Mouse (Mus musculus): ENCODE measurements around the gene Kalrn. TPM values are rescaled to one million over a fixed set of nuclear protein-coding genes. Genes with fewer than 3 reads are reported as not detected.
A peak's percentile ranks its signal among the peaks of the same experiment; 100 is the strongest.

Kalrn gene
- polyA plus RNA-seq, 1 experiment from 2014 or later, result 22.1 TPM

- H3K27ac ChIP-seq (ENCODE audit: low read length), result peak overlapping the region; percentile 88
- H3K9ac ChIP-seq (replicated peaks; ENCODE audit: low read depth, low read length), result no peak overlapping the region
- ATAC-seq (ENCODE audit: insufficient number of reproducible peaks, insufficient read depth, low FRiP score, low read depth), result no peak
- H3K27me3 ChIP-seq (ENCODE audit: control insufficient read depth, insufficient read depth, low read length), result no peaks in the 10 kb centered on the region
- no peak overlapping the region for H3K4me2 ChIP-seq (replicated peaks; ENCODE audit: low read depth, low read length)
- WGBS, result 71% methylated on average over 8 of the region's 8 CpGs
- H3K4me3 ChIP-seq (ENCODE audit: low read depth, low read length), result no peak overlapping the region
- no peaks in the 10 kb centered on the region for H3K36me3 ChIP-seq (ENCODE audit: control insufficient read depth, insufficient read depth, low read length)
- no peaks in the 10 kb centered on the region for H3K9me3 ChIP-seq (ENCODE audit: control insufficient read depth, low read depth, low read length)
- peaks cover 34% of the 10 kb centered on the region for H3K4me1 ChIP-seq (ENCODE audit: control insufficient read depth, insufficient read depth, low read length)
These were observed 133.2 kb downstream of the Kalrn start for GRCm38 (mm10) chr16:34440019-34440615.

GRCm38 (mm10) chr16:34430131-34430530 lies 143.2 kb downstream of the Kalrn start:
- Histone ChIP-seq H3K9me3 (ENCODE audit: control insufficient read depth, low read depth, low read length) (no peaks in the 10 kb centered on the region), H3K27ac (ENCODE audit: low read length) (no peak overlapping the region), H3K27me3 (ENCODE audit: control insufficient read depth, insufficient read depth, low read length) (no peaks in the 10 kb centered on the region), H3K9ac (replicated peaks; ENCODE audit: low read depth, low read length) (no peak overlapping the region), H3K4me2 (replicated peaks; ENCODE audit: low read depth, low read length) (no peak overlapping the region), H3K4me3 (ENCODE audit: low read depth, low read length) (no peak overlapping the region), H3K4me1 (ENCODE audit: control insufficient read depth, insufficient read depth, low read length) (peaks cover 7% of the 10 kb centered on the region), H3K36me3 (ENCODE audit: control insufficient read depth, insufficient read depth, low read length) (no peaks in the 10 kb centered on the region)
- no peak for ATAC-seq (ENCODE audit: insufficient number of reproducible peaks, insufficient read depth, low FRiP score, low read depth)
- WGBS, result 82% methylated on average over 5 of the region's 5 CpGs

- H3K9ac ChIP-seq (replicated peaks; ENCODE audit: low read depth, low read length), result no peak overlapping the region
- no peaks in the 10 kb centered on the region for H3K9me3 ChIP-seq (ENCODE audit: control insufficient read depth, low read depth, low read length)
- H3K36me3 ChIP-seq (ENCODE audit: control insufficient read depth, insufficient read depth, low read length), result no peaks in the 10 kb centered on the region
- H3K27me3 ChIP-seq (ENCODE audit: control insufficient read depth, insufficient read depth, low read length), result no peaks in the 10 kb centered on the region
- H3K4me1 ChIP-seq (ENCODE audit: control insufficient read depth, insufficient read depth, low read length), result peaks cover 7% of the 10 kb centered on the region
- ATAC-seq (ENCODE audit: insufficient number of reproducible peaks, insufficient read depth, low FRiP score, low read depth), result no peak
- H3K4me2 ChIP-seq (replicated peaks; ENCODE audit: low read depth, low read length), result no peak overlapping the region
- H3K4me3 ChIP-seq (ENCODE audit: low read depth, low read length), result no peak overlapping the region
- H3K27ac ChIP-seq (ENCODE audit: low read length), result no peak overlapping the region
- WGBS, result 72% methylated on average over 5 of the region's 5 CpGs
These were observed 145.7 kb downstream of the Kalrn start for GRCm38 (mm10) chr16:34427654-34428053.

DNA sequence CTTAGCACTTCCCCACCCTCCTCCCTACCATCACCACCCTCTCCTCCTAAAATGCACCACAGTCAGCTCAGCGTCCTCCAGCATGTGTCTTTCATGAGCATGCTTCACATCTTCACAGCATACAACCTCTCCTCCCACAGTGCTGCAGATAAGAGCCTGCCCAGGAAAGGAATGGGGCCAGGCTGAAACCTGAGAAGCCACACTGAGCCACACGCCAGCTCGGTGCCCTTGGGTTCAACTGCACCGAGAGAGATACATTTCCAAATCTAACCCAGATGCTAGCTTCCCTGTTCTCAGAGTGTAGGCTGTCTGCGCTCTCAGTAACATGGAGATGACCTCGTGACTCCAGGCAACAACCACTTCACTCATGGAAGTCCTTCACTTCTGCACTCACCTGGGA lies 151.9 kb downstream of the Kalrn start:
- no peak overlapping the region for H3K27ac ChIP-seq (ENCODE audit: low read length)
- H3K9me3 ChIP-seq (ENCODE audit: control insufficient read depth, low read depth, low read length), result no peaks in the 10 kb centered on the region
- H3K4me3 ChIP-seq (ENCODE audit: low read depth, low read length), result no peak overlapping the region
- no peak for ATAC-seq (ENCODE audit: insufficient number of reproducible peaks, insufficient read depth, low FRiP score, low read depth)
- 25% methylated on average over 6 of the region's 6 CpGs for WGBS
- no peaks in the 10 kb centered on the region for H3K27me3 ChIP-seq (ENCODE audit: control insufficient read depth, insufficient read depth, low read length)
- no peaks in the 10 kb centered on the region for H3K36me3 ChIP-seq (ENCODE audit: control insufficient read depth, insufficient read depth, low read length)
- peaks cover 21% of the 10 kb centered on the region for H3K4me1 ChIP-seq (ENCODE audit: control insufficient read depth, insufficient read depth, low read length)
- no peak overlapping the region for H3K9ac ChIP-seq (replicated peaks; ENCODE audit: low read depth, low read length)
- no peak overlapping the region for H3K4me2 ChIP-seq (replicated peaks; ENCODE audit: low read depth, low read length)

- 68% methylated on average over 3 of the region's 3 CpGs for WGBS
- Histone ChIP-seq H3K27ac (ENCODE audit: low read length) (no peak overlapping the region), H3K4me3 (ENCODE audit: low read depth, low read length) (no peak overlapping the region), H3K9me3 (ENCODE audit: control insufficient read depth, low read depth, low read length) (no peaks in the 10 kb centered on the region), H3K4me1 (ENCODE audit: control insufficient read depth, insufficient read depth, low read length) (peaks cover 25% of the 10 kb centered on the region; the same call in 1 of the 2 replicates), H3K27me3 (ENCODE audit: control insufficient read depth, insufficient read depth, low read length) (no peaks in the 10 kb centered on the region), H3K9ac (replicated peaks; ENCODE audit: low read depth, low read length) (no peak overlapping the region), H3K36me3 (ENCODE audit: control insufficient read depth, insufficient read depth, low read length) (no peaks in the 10 kb centered on the region), H3K4me2 (replicated peaks; ENCODE audit: low read depth, low read length) (no peak overlapping the region)
- no peak for ATAC-seq (ENCODE audit: insufficient number of reproducible peaks, insufficient read depth, low FRiP score, low read depth)
These were observed 155.4 kb downstream of the Kalrn start for GRCm38 (mm10) chr16:34417966-34418365.

- peaks cover 25% of the 10 kb centered on the region; the same call in 1 of the 2 replicates for H3K4me1 ChIP-seq (ENCODE audit: control insufficient read depth, insufficient read depth, low read length)
- no peak overlapping the region for H3K4me3 ChIP-seq (ENCODE audit: low read depth, low read length)
- H3K27ac ChIP-seq (ENCODE audit: low read length), result no peak overlapping the region
- H3K36me3 ChIP-seq (ENCODE audit: control insufficient read depth, insufficient read depth, low read length), result no peaks in the 10 kb centered on the region
- 75% methylated on average over 3 of the region's 3 CpGs for WGBS
- H3K9me3 ChIP-seq (ENCODE audit: control insufficient read depth, low read depth, low read length), result no peaks in the 10 kb centered on the region
- H3K27me3 ChIP-seq (ENCODE audit: control insufficient read depth, insufficient read depth, low read length), result no peaks in the 10 kb centered on the region
- H3K4me2 ChIP-seq (replicated peaks; ENCODE audit: low read depth, low read length), result no peak overlapping the region
- ATAC-seq (ENCODE audit: insufficient number of reproducible peaks, insufficient read depth, low FRiP score, low read depth), result no peak
- no peak overlapping the region for H3K9ac ChIP-seq (replicated peaks; ENCODE audit: low read depth, low read length)
These were observed 155.9 kb downstream of the Kalrn start for GRCm38 (mm10) chr16:34417383-34417782.

DNA sequence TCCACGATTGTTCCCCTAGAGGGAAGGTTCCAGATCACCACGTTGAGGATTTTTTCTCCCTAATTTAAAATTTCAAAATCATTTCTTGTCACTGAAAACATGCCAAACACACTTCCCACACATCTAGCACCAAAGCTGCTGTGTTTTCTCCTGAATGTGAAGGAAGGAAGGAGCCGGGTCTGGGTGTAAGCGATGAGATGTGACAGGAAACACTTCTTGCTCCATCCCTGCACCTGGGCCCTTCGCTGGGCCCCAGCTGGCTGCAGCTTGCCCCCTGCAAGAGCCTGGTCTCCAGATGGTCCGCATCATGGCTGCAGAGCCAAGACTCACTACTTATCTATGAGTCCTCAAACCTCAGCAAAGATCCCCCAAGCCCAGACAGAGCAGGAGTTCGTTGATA lies 158.8 kb downstream of the Kalrn start:
- Histone ChIP-seq H3K27ac (ENCODE audit: low read length) (peak overlapping the region; percentile 75; the same call in 1 of the 2 replicates), H3K4me2 (replicated peaks; ENCODE audit: low read depth, low read length) (no peak overlapping the region; the same call in 1 of the 2 replicates), H3K36me3 (ENCODE audit: control insufficient read depth, insufficient read depth, low read length) (no peaks in the 10 kb centered on the region), H3K4me1 (ENCODE audit: control insufficient read depth, insufficient read depth, low read length) (peaks cover 13% of the 10 kb centered on the region; the same call in 1 of the 2 replicates), H3K27me3 (ENCODE audit: control insufficient read depth, insufficient read depth, low read length) (no peaks in the 10 kb centered on the region), H3K4me3 (ENCODE audit: low read depth, low read length) (no peak overlapping the region), H3K9ac (replicated peaks; ENCODE audit: low read depth, low read length) (no peak overlapping the region), H3K9me3 (ENCODE audit: control insufficient read depth, low read depth, low read length) (no peaks in the 10 kb centered on the region)
- whole genome bisulfite sequencing, result 36% methylated on average over 7 of the region's 7 CpGs
- ATAC-seq (ENCODE audit: insufficient number of reproducible peaks, insufficient read depth, low FRiP score, low read depth), result no peak

DNA sequence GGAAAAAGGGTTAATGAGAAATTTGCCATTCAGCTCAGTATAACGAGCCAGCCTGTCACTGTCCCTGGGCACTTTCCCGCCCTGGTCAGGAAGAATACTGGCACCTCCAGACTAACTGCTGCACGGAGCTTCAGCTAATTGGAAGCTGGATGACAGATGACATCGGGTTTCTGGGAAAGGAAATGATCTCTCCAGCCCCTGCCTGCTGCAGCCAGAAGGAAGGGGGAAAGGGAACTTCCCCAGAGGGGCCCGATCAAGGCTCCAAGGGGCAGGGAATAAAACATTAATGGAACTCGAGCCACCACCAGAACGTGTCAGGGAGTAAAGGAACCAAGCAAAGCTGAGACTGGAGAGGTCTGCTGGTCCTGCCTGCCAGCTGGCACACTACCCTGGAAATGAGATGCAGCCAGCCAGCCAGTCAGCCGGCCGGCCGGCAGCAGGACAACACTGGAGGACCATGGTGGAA lies 159.4 kb downstream of the Kalrn start:
- 0 out of 2 replicates have a peak, but pooled peaks have one; percentile 33 for ATAC-seq (ENCODE audit: insufficient number of reproducible peaks, insufficient read depth, low FRiP score, low read depth)
- H3K9me3 ChIP-seq (ENCODE audit: control insufficient read depth, low read depth, low read length), result no peaks in the 10 kb centered on the region
- H3K27ac ChIP-seq (ENCODE audit: low read length), result peak overlapping the region; percentile 75; the same call in 1 of the 2 replicates
- no peaks in the 10 kb centered on the region for H3K27me3 ChIP-seq (ENCODE audit: control insufficient read depth, insufficient read depth, low read length)
- 22% methylated on average over 10 of the region's 10 CpGs for WGBS
- no peak overlapping the region for H3K4me3 ChIP-seq (ENCODE audit: low read depth, low read length)
- H3K4me2 ChIP-seq (replicated peaks; ENCODE audit: low read depth, low read length), result peak overlapping the region; percentile 22; the same call in 1 of the 2 replicates
- no peaks in the 10 kb centered on the region for H3K36me3 ChIP-seq (ENCODE audit: control insufficient read depth, insufficient read depth, low read length)
- peaks cover 11% of the 10 kb centered on the region; the same call in 1 of the 2 replicates for H3K4me1 ChIP-seq (ENCODE audit: control insufficient read depth, insufficient read depth, low read length)
- H3K9ac ChIP-seq (replicated peaks; ENCODE audit: low read depth, low read length), result no peak overlapping the region

DNA sequence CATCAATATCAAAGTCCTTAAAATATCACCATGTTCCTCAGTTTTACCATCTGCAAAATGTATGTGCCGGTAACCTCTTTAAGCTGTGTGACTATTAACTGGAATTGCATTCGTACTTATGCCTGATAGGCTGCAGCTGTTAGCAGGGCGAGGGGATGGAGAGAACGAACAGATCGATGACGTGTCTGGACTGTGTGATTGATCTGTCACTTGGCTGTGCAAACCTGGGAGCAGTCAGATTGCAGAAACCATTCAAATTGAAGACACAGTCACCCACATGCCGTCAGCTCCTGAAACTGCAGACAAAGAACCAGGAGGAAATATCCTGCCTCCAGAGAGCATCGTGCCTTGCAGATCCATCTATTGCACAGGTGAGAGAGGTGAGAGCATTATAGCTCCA lies 166.3 kb downstream of the Kalrn start:
- H3K9ac ChIP-seq (replicated peaks; ENCODE audit: low read depth, low read length), result no peak overlapping the region
- WGBS, result 48% methylated on average over 8 of the region's 8 CpGs
- ATAC-seq (ENCODE audit: insufficient number of reproducible peaks, insufficient read depth, low FRiP score, low read depth), result no peak
- no peak overlapping the region for H3K4me2 ChIP-seq (replicated peaks; ENCODE audit: low read depth, low read length)
- no peaks in the 10 kb centered on the region for H3K4me1 ChIP-seq (ENCODE audit: control insufficient read depth, insufficient read depth, low read length)
- no peak overlapping the region for H3K27ac ChIP-seq (ENCODE audit: low read length)
- no peaks in the 10 kb centered on the region for H3K36me3 ChIP-seq (ENCODE audit: control insufficient read depth, insufficient read depth, low read length)
- no peak overlapping the region for H3K4me3 ChIP-seq (ENCODE audit: low read depth, low read length)
- no peaks in the 10 kb centered on the region for H3K27me3 ChIP-seq (ENCODE audit: control insufficient read depth, insufficient read depth, low read length)
- no peaks in the 10 kb centered on the region for H3K9me3 ChIP-seq (ENCODE audit: control insufficient read depth, low read depth, low read length)
